8 mouse cellular contexts compared by ENCODE assay signal in the genomic region with DNA sequence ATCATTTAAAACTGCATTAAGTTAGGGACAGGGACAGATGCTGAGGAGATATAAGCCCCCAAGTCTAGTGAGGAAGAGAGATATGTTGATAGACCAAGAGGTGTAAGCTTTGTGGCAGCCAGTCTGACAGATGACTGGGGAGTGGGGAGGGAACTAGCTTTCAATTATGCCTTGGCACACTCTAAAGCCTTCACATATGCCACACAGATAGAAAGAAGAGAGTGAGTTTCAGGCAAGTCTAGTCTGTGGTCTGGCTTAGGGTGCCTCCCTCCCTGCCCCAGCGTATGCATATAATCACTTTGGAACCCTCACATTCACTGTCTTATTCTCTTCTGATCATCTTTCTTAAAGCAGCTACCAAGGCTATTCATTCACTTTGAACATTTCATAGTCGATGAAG. TPM values are rescaled to one million over a fixed set of nuclear protein-coding genes. Genes with fewer than 3 reads are reported as not detected.
DNase-seq lines count a peak whose midpoint lies in the region; ATAC-seq and TF ChIP-seq lines count a peak whose summit lies in the region.

No protein-coding gene starts in this region.

- H3K27me3 ChIP-seq in testis, adult 2 months (ENCODE audit: control insufficient read depth, insufficient read depth, low read length) = no peaks in the 10 kb centered on the region
- no peaks in the 10 kb centered on the region for H3K27me3 ChIP-seq in liver, embryonic 13.5 days

- intact Hi-C loops in gastrocnemius, adult 2 months (cut with DNase I) = no loop called here

- no peak for TF ChIP-seq POLR2A in testis, adult 2 months (IDR thresholded peaks at IDR 0.05; ENCODE audit: control insufficient read depth, low read depth, low read length)

- 18% methylated on average over 2 of the region's 2 CpGs for WGBS in liver, embryonic 13.5 days (ENCODE audit: insufficient replicate concordance)

- H3K4me1 ChIP-seq in testis, adult 2 months (ENCODE audit: control insufficient read depth, insufficient read depth, low read length) = peaks cover 5% of the 10 kb centered on the region; the same call in 1 of the 2 replicates
- H3K4me1 ChIP-seq in liver, embryonic 13.5 days (replicated peaks) = peaks cover 17% of the 10 kb centered on the region

- peak; percentile 43; the same call in 1 of the 2 replicates for ATAC-seq in liver, embryonic 13.5 days (ENCODE audit: low read depth)
- no peak for ATAC-seq in monocyte, adult 5-6 weeks (replicated peaks; ENCODE audit: insufficient number of reproducible peaks, low FRiP score, low TSS enrichment, poor library complexity, severe bottlenecking)

- no peak overlapping the region for H3K27ac ChIP-seq in gastrocnemius, adult 2 months
- no peak overlapping the region for H3K27ac ChIP-seq in testis, adult 2 months (ENCODE audit: control insufficient read depth, insufficient read depth, low read depth, low read length)
- H3K27ac ChIP-seq in liver, embryonic 13.5 days = peak overlapping the region; percentile 47; the same call in 1 of the 2 replicates

- no peaks in the 10 kb centered on the region for H3K9me3 ChIP-seq in liver, embryonic 13.5 days (replicated peaks)

- H3K4me3 ChIP-seq in gastrocnemius, adult 2 months = peak overlapping the region; percentile 63
- H3K4me3 ChIP-seq in testis, adult 2 months (ENCODE audit: control insufficient read depth, low read depth, low read length) = peak overlapping the region; percentile 92
- peak overlapping the region; percentile 54 for H3K4me3 ChIP-seq in liver, embryonic 13.5 days (replicated peaks)

- H3K4me2 ChIP-seq in liver, embryonic 13.5 days = peak overlapping the region; percentile 87

- DNase-seq in gastrocnemius, adult 2 months = no peak
- DNase-seq in gastrocnemius, postnatal 4 days (ENCODE audit: low spot score in 2 of 2) = no peak
- no peak for DNase-seq in testis, postnatal 14 days (ENCODE audit: low spot score)
- no peak for DNase-seq in liver, embryonic 13.5 days
- DNase-seq in cerebellum, adult 9-10 months = no peak
- no peak for DNase-seq in left cerebral cortex, adult 9 months (ENCODE audit: low spot score in 2 of 2)

- no peaks in the 10 kb centered on the region for H3K36me3 ChIP-seq in testis, adult 2 months (ENCODE audit: control insufficient read depth, insufficient read depth, low read length)
- H3K36me3 ChIP-seq in liver, embryonic 13.5 days = peaks cover 11% of the 10 kb centered on the region

- peak overlapping the region; percentile 62 for H3K9ac ChIP-seq in liver, embryonic 13.5 days

- TF ChIP-seq CTCF in gastrocnemius, adult 2 months (IDR thresholded peaks at IDR 0.05) = no peak
- TF ChIP-seq CTCF in testis, adult 2 months (IDR thresholded peaks at IDR 0.05; ENCODE audit: control insufficient read depth, insufficient read depth, insufficient replicate concordance, low read depth, low read length) = no peak

RNA-seq across cellular contexts. Expression of gene Cfap70, which starts 0.7 kb away (rescaled TPM):
- under 1 TPM; 0.05 to 0.33 TPM for total RNA-seq in gastrocnemius, adult 2 months (2021)
- under 1 TPM; 0.21 to 0.64 TPM for total RNA-seq in gastrocnemius, postnatal 4 days (2021)
- polyA plus RNA-seq in testis, adult 2 months (2012; rRNA removed) = 55.1 and 56.7 TPM in 2 replicates
- not detected in 2 replicates for polyA plus RNA-seq in liver, embryonic 13.5 days (2015; fragmentation: Nextera tagmentation; extraction: Ambion mirVana)
- total RNA-seq in monocyte, adult 5-6 weeks (2017) = not detected in 3 replicates

RNA-seq across cellular contexts. Expression of gene Anxa7, which starts 28.6 kb away (rescaled TPM):
- 10 to 100 TPM; 38.8 to 66.8 TPM for total RNA-seq in gastrocnemius, adult 2 months (2021)
- total RNA-seq in gastrocnemius, postnatal 4 days (2021) = 10 to 100 TPM; 43.1 to 52.3 TPM
- 12.2 and 13.6 TPM in 2 replicates for polyA plus RNA-seq in testis, adult 2 months (2012; rRNA removed)
- polyA plus RNA-seq in liver, embryonic 13.5 days (2015; fragmentation: Nextera tagmentation; extraction: Ambion mirVana) = 47.0 and 50.3 TPM in 2 replicates
- 70.7 to 97.0 TPM (median 87.2 TPM) in 3 replicates for total RNA-seq in monocyte, adult 5-6 weeks (2017)

RNA-seq across cellular contexts. Expression of gene Mss51, which starts 45.4 kb away (rescaled TPM):
- 100 to 1,000 TPM in 1 of 2 experiments, 10 to 100 TPM in 1; 78.1 to 157 TPM for total RNA-seq in gastrocnemius, adult 2 months (2021)
- total RNA-seq in gastrocnemius, postnatal 4 days (2021) = 1 to 10 TPM; 2.6 to 5.7 TPM
- polyA plus RNA-seq in testis, adult 2 months (2012; rRNA removed) = 1.7 and 2.1 TPM in 2 replicates
- 0.29 and 0.39 TPM in 2 replicates for polyA plus RNA-seq in liver, embryonic 13.5 days (2015; fragmentation: Nextera tagmentation; extraction: Ambion mirVana)
- total RNA-seq in monocyte, adult 5-6 weeks (2017) = 0.43 to 1.9 TPM in 2 of 3 replicates, not detected in the other

RNA-seq across cellular contexts. Expression of gene Mrps16, which starts 57.9 kb away (rescaled TPM):
- total RNA-seq in gastrocnemius, adult 2 months (2021) = 10 to 100 TPM; 43.1 to 57.5 TPM
- total RNA-seq in gastrocnemius, postnatal 4 days (2021) = 10 to 100 TPM; 51.8 to 54.7 TPM
- 14.2 and 14.4 TPM in 2 replicates for polyA plus RNA-seq in testis, adult 2 months (2012; rRNA removed)
- 71.5 and 73.0 TPM in 2 replicates for polyA plus RNA-seq in liver, embryonic 13.5 days (2015; fragmentation: Nextera tagmentation; extraction: Ambion mirVana)
- 24.2 to 43.4 TPM (median 27.0 TPM) in 3 replicates for total RNA-seq in monocyte, adult 5-6 weeks (2017)

Comparison
In these comparisons a context has a peak if more than half of its experiments do, and no peak if none do; other contexts are left out.
1. RNA of gene Mss51, which starts 45.4 kb away (total RNA-seq): 78.1 to 157 TPM in gastrocnemius, adult 2 months; 2.6 to 5.7 TPM in gastrocnemius, postnatal 4 days and 0.43 to 1.9 TPM in monocyte, adult 5-6 weeks; every median in the first group is over 10 times any median in the second.
2. Peak in every context shown above with its lines, with median percentiles within 50 percentile points of each other: H3K4me3 ChIP-seq.